Mouse (Mus musculus) CH12F3 (cell line): ENCODE data around the gene Eif5a.
"Not testable (repeated sequence)": the region's sequence is repeated elsewhere in the genome, so short reads cannot be mapped to it uniquely, and the experiment has no call there.

Experiments
- in situ Hi-C: fragments of 300-500 bp; cut with MboI; formaldehyde crosslinking; loops from 2 replicates; pipeline ENCODE4 v1.14.3; 2020; ENCODE audit warnings: low sequenced_read_pairs

Eif5a gene

DNA sequence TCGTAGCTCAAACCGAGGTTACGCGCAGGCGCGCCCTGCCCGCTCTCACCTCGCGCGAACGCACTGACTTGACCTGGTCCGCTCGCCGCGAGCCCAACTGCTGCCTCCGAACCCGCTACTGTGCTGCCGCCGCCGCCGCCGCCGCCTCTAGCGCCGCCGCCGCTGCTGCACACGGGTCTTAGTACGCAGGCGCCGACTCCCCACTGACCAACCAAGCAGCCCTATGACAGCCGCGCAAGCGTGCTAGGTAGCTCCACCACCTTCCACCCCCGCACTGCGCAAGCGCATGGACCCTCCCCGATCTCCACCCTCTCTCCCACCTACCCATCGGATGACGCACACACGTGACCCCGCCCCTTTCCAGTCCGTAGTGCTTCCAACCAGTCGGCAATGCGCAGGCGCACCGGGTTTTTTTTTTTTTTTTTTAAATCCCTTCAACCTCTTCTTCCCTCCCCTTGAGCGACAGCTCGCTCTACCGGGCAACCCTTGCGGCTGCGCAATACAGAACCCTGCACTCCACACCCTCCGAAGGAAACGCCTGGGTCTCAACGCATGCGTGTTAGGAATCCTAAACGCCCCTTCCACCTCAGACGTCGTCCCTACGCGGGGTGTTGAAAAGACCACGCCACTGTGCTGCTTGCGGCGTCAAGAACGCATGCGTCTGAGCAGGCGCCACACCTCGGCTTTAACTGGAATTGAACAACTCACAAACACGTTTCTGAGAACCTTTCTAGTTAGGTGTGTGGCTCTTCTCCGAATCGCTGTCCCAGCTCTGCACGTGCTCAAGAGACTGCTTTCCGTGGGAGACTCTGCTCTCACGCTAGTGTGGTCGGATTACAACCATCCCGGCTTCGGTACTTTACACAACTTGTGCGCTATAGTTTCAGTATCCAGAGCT lies at the start of gene Eif5a:
Gene Eif5a (minus strand): TSS at position 845 of the 898 bp plus-strand sequence.
- in situ Hi-C loops, result no loop called here

DNA sequence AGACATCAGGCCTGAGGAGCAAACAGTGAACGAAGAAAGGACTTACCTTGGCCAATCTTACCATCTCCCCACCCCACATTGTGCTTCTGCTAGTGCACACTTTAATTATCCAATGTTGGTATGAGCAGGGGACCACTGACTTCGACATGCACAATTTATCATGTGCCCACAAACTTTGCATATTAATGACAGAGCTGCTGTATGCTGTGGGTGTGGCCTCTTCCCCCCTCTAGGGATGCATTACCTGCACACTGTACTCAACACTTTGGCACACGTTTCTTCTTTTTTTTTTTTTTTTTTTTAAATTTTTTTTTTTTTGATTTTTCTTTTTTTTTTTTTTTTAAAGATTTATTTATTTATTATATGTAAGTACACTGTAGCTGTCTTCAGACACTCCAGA lies 49.0 kb upstream of the Eif5a start:
- in situ Hi-C loops, result no loop called here

DNA sequence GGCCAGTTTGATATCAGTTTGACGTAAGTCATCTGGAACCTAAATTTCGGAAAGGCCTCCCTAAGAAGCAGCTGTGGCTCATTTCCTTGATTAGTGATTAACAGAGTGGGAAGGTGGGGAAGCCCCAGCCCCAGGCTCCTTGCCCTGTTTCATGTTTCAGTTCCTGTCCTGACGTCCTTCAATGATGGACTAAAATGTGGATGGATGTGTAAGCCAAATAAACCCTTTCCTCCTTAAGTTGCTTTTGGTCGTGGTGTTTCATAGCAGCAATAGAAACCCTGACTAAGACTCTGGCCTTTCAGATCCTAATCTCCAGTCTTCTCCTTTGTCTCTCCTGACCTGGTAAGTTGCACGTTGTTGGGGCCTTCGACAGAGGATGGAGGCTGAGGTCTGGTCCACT lies 48.5 kb upstream of the Eif5a start:
- in situ Hi-C loops, result no loop called here

DNA sequence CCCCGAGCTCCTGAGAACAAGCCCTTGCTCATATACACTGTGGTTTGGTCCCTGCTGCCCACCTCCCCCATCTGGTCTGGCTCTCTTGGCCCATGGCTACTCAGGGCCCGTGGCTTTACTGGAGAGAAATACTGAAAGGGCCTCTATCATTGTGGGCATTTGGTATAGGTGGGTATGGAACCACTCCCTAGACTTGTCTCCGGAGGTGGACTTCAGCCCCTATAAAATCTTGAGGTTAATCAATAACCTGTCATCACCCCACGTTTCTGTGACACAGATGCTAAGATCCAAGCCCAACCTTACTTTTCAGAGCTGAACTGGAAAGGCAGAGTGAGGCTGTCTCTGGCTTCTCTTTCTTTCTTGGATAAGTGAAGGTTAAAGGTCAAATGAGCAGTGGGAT lies 47.0 kb upstream of the Eif5a start:
- in situ Hi-C loops, result no loop called here

DNA sequence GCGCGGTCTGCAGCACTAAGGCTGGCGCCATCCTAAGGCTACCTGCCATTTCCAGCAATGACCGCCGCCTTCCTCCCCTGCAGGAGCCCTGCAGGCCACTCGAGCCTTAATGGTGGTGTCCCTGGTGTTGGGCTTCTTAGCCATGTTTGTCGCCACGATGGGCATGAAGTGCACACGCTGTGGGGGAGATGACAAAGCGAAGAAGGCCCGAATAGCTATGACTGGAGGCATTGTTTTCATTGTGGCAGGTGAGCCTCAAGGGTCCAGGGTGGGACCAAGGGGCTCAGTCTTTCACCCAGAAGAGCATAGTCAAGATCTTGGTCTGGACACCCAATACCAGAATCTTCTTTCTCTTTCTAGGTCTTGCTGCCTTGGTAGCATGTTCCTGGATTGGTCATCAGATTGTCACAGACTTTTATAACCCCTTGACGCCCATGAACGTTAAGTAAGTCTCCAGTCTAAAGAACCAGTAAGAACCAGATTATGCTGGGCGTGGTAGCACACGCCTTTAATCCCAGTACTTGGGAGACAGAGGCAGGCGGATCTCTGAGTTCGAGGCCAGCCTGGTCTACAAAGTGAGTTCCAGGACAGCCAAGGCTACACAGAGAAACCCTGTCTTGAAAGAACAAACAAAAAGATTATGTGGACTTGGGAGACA lies 45.2 kb upstream of the Eif5a start:
- in situ Hi-C loops, result no loop called here

DNA sequence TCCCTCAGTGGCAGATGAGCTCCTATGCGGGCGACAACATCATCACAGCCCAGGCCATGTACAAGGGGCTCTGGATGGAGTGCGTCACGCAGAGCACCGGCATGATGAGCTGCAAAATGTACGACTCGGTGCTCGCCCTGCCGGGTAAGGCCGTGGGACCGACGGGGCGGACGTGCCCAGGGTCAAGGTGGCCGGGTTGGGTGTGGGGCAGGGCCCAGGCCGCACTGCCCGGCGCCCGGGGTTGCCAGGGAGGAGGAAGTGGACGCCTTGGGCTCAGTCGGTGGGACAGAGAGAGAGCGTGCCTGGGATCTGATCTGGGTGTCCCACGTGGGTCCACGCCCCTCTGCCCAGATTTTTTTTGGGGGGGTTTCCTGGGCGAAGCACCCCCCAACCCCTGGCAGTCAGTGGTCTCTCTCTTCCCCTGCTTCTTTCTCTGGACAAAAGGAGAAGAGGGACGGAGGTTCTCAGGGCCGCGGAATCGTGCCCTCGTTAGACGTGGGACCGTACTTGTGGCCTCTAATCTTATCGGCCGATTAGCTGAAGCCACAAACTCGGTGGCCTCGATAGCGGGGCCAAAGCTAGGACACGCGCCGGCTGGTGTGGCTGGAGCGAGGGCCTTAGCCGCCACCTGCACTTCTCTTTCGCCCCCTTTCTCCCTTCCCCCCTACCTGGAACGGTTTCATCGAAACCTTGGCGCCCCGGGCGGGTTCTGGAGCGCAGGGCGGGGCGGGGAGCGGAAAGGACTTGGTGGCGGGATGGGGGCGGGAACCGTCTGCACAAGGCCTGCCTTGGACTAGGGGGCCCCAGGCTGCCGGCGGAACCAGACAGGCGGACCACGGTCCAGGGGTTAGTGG lies 44.5 kb upstream of the Eif5a start:
- in situ Hi-C loops, result no loop called here

DNA sequence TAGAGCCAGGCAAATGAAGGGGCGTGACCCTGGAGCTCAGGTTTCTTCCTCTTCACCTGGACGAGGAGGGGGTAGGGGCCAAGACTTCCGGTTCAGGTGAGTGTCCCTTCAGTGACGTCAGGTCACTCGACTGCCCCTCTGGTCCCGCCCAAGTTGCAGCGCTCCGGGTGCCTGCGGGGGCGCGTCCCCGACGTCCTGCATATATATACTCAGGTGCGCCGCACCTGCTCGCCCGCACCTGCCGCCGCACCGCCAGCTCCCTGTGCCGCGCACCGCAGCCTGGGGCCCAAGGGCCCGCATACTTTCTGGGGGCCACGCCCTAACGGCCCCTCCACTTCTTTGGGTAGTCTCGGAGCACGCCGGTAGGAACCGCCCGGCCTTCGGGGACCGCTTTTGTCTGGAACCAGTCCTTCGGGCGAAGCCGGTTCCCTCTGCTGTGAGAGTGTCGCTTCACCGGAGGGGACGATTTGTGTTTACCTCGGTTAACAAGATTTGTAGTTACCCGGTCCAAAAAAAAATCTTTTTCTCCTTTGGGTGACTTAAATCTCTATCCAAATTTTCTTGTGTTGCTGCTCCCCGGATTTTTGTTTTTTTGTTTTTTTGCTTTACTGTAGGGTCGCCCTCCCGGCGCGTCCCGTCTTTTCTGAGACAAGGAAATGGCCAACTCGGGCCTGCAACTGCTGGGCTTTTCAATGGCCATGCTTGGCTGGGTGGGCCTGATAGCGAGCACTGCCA lies 43.7 kb upstream of the Eif5a start:
- in situ Hi-C loops, result no loop called here

DNA sequence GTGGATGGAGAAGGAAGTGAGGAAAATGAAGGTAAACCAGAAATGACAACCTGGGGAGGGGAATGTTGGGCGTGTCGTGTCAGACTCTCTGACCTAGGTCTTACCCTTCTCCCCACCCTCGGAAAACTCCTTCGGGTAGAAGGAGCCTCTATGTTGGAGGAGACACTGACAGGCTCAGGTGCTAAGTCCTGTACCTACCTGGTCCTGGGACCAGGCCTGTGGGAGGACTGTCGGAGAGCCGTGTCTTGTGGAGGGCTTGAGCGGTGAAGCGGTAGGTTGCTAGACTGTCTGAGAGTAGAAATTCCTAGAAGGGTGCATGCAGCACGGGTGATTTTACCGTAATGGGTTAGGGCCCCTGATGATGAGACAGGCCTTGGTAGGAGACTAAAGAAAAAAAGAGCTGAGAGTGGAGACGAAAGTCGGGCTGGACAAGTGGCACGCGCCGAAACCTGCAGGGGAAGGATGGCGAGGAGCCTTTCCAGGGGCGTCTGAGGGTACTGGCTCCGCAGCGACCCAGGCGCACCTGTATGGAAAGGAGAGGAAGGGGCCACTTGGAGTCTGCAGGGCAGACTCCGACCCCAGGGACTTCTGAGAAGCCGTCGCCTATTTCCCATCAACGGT lies 43.0 kb upstream of the Eif5a start, which contains the start of gene Cldn7:
Gene Cldn7 (plus strand): TSS at position 130 of the 621 bp plus-strand sequence.
- in situ Hi-C loops, result no loop called here

DNA sequence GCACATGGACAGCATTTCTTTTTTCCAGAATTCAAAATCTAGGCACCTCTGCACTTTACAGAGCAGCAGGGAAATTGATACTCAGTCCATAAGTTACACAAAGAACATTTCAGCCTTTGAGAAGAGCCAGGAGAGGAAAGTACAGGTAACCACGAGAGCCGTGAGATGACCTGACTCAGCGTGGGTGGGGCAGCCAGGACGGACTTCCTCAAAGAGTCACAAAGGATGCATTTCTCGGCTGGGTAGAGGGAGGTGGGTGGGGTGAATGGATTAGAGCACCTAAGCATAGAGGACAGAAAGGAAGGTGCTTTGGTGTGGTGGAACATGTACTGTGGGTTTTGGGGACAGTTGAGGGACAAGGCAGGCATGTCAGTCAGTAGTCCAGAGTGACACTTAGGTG lies 40.1 kb upstream of the Eif5a start:
- in situ Hi-C loops, result no loop called here

DNA sequence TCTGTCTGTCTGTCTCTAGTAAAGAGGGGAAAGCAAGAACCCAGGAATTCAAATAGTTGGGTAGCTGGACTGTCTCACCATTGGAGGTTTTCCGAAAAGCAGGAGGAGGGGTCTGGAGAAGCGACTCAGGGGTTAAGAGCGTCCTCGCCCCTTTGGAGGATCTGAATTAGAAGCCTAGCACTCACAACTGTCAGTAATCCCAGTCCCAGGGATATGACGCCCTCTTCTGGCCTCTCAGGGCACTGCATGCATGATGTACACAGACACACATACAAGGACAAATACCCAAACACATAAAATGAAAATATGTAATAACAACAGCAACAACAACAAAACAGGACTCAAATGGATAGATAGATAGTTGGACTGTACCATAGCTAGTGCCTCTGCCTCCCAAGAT lies 38.9 kb upstream of the Eif5a start:
- in situ Hi-C loops, result no loop called here

DNA sequence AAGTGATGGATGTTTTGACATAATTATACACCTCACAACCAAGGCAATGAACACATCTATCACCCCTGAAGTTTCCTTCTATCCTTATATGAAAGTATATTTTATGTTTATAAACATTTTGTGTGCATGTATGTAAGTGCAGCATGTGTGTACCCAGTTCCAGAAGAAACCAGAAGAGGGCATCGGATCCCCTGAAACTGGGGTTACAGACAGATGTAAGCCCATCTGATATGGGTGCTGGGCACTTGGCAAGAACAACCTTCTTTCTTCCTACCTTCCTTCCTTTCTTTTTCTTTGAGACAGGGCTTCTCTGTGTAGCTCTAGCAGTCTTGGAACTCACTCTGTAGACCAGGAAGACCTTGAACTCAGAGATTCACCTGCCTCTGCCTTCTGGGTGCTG lies 34.5 kb upstream of the Eif5a start:
- in situ Hi-C loops, result no loop called here

DNA sequence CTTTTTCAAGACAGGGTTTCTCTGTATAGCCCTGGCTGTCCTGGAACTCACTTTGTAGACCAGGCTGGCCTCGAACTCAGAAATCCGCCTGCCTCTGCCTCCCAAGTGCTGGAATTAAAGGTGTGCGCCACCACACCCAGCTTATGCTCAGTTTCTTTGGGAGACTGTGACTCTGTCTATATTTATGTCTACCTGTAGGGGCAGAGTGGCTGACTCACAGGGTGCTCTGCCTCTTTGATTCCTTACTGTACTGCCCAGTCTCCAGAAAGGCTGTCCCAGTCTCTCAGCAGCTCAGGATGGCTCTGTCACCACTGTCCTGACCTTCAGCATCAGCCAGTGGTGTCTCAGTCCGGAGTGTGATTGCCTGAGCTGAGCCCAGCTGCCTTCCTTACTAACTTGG lies 33.9 kb upstream of the Eif5a start:
- in situ Hi-C loops, result not testable (repeated sequence)

DNA sequence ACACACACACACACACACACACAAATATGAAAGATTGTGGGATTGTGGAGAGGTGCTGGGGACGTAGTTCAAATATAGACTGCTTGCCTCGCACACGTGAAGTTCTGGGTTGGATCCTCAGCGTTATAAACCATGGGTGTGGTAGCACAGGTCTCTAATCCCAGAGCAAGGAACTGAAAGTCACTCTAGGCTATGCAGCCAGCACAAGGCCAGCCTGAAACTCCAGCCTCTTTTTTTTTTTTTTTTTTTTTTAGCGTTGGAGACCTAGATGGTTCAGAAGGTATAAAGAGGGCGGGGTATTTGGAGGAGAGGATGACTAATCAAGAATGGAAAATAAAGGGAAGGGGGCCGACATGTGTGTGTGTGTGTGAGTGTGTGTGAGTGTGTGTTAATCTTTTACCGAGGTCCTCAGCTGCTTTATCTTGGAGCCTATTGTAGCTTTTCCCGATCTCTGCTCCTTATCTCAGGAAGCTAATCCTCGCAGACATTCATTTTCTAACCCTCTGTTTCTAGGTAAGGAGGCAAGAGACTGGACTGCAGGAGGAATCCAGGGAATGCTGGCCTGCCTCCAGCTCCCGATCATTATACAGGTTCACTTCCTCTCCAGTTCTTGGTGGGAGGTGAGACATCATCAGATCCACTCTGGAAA lies 31.6 kb upstream of the Eif5a start:
- in situ Hi-C loops, result no loop called here

DNA sequence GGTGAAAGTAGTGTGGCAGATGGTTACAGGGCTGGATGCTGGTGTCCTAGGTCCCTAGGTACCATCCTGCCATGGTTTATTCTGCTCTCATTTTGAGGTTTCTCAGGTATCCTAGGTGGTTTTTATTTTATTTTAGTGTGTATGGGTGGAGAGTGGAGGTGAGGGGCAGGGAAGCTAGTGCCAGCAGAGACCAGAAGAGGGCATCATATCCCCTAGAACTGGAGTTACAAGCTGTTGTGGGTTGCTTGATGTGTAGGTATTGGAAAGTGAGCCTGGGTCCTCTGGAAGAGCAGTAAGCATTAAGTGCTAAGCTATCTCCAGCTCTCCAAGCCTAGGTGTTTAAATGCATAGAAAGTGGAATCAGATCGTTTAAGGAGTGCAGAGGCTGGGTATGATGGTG lies 30.5 kb upstream of the Eif5a start:
- in situ Hi-C loops, result no loop called here

DNA sequence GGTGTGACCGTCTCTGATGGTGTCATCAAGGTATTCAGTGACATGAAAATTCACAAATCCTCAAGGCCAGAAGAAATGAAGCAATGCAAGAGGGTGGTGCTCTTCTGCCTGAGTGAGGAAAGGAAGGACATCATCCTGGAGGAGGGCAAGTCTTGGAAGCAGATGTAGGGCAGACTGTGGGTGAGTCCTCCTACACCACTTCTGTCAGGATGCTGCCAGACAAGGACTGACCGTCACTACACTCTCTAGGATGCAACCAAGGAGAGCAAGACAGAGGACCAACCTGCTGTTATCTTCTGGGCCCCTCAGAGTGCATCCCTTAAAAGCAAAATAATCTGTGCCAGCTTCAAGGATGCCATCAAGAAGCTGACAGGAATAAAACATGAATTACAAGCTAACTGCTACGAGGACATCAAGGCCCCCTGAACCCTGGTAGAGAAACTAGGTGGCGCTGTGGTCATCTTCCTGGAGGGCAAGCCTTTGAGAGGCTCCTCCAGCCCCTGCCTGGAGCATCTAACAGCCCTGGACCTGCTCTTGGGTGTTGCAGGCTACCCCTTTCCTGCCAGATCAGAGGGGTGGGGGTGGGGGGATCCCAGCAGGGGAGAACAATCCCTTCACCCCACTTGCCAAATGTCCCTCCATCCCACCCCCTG lies 29.2 kb upstream of the Eif5a start:
- in situ Hi-C loops, result no loop called here

DNA sequence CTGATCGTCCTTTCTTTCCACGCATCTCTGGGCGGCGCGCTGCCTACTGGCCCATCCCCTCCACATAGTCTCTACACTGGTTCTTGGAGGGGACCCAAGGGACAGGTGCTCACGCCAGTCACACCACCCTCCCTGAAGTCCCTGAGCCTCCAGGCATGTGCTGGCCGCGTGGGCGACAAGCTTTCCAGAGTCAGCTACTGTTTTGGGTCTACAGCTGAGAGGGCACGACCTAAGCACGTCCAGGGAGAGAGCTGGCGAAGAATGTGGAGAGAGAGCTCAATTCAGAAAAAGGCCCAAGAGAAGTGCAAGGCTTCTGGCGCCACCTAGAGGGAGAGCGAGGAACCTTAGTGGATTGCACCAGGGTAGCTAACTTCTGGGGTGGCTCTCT lies 27.0 kb upstream of the Eif5a start:
- in situ Hi-C loops, result no loop called here

DNA sequence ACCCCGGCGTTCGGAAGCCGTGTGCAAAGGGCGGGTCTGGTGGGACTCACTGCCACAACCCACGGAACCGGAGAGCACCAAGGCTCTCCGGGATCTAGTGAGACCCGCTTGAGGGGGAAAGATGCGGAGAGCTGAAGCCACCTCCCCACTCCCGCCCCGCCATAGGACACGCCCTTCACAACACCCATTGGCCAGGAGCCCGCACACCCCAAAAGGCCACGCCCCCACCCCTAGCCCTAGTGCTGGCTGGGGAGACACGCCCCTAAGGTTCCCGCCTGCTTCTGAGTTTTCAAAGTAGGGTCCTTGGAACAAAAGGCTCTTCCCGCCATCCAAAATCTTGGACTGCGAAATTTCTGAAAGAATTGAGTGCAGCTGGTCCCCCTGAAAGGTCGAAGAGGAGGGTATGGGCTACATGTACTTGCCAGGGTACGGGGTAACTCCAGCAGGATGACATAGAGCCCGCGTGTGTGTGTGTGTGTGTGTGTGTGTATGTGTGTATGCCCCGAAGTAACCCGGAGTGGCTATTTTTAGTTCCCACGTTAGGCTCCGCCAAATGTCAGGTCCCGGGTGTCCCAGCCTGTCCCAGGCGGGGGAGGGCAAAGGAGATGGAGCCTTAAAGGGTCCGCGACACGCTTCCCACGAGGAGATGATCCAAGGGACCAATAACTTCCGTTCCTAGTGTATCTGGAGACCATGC lies 26.5 kb upstream of the Eif5a start, which contains the start of gene Slc2a4:
Gene Slc2a4 (minus strand): TSS at position 123 of the 697 bp plus-strand sequence.
- in situ Hi-C loops, result no loop called here

DNA sequence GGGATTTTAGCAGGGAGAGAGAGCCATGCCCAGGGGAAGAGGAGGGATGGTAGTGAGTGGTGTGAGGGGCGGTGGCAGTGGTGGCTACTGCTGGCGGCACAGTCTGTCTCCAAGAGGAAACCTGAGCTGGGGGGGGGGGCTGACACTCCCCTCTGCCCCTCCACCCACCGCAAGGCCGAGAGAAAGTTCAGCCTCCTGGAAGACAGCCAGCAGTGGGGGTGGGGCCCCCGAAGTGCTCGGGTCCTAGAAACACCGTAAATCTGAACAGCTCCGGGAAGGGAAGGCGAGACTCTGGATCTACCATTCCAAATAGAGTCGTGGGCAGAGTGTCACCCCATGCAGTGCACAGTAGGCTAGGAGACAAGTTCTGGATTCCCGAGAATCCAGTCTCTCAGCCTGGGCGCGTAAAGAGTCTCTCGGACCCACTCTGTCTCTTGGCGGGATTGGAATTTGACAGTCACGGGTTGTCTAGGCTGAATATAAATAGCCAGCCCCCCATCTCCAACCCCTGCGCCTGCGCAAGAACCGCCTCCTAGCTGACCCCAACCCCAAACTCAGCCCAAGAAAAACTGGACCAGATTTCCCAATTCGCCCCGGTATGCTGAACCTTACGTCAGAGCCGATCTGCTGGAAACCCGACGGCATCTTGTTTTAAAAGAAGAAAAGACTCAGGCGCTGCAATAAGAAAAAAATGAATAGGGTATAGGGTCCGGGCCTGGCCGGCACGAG lies 25.7 kb upstream of the Eif5a start:
- in situ Hi-C loops, result no loop called here
